Mouse (Mus musculus): Measurements from ENCODE around the gene Steap2. TPM values are rescaled to one million over a fixed set of nuclear protein-coding genes. Genes with fewer than 3 reads are reported as not detected.

Steap2 gene
- total RNA-seq (2021) = 10 to 100 TPM; 46.3 to 57.0 TPM
- long read RNA-seq, experiment 1, partial matches to known transcripts = 4 of 12 reads
- long read RNA-seq, experiment 1, other reads (novel, unspliced or antisense) = 8 of 12 reads
- long read RNA-seq, experiment 2, full-length matches to known transcripts = 4 of 4 reads
- long read RNA-seq, experiment 2, partial matches to known transcripts = 0 of 4 reads
- long read RNA-seq, experiment 2, other reads (novel, unspliced or antisense) = 0 of 4 reads

- peak; percentile 76 to 85 for DNase-seq
Observed at GRCm38 (mm10) chr5:5693956-5694653, at the start of gene Steap2. TSS of gene Steap2 (minus strand) at chr5:5694578.

GRCm38 (mm10) chr5:5734445-5734844 lies 40.1 kb upstream of the Steap2 start:
- no peak for DNase-seq

GRCm38 (mm10) chr5:5732858-5733257 lies 38.5 kb upstream of the Steap2 start:
- no peak for DNase-seq

- no peak for DNase-seq
Observed at GRCm38 (mm10) chr5:5732208-5732607, 37.8 kb upstream of the Steap2 start.

- peak in 1 of 2 experiments; percentile 24 for DNase-seq
Observed at GRCm38 (mm10) chr5:5729904-5730303, 35.5 kb upstream of the Steap2 start.

GRCm38 (mm10) chr5:5722217-5722616 lies 27.8 kb upstream of the Steap2 start:
- no peak for DNase-seq

GRCm38 (mm10) chr5:5711032-5711431 lies 16.7 kb upstream of the Steap2 start:
- DNase-seq = no peak

- peak in 1 of 2 experiments; percentile 20 for DNase-seq
Observed at GRCm38 (mm10) chr5:5707341-5708278, 13.2 kb upstream of the Steap2 start.

GRCm38 (mm10) chr5:5705019-5705418 lies 10.6 kb upstream of the Steap2 start:
- DNase-seq = no peak

GRCm38 (mm10) chr5:5700386-5700785 lies 6.0 kb upstream of the Steap2 start:
- DNase-seq = no peak

- no peak for DNase-seq
Observed at GRCm38 (mm10) chr5:5698830-5699229, 4.5 kb upstream of the Steap2 start.

- no peak for DNase-seq
Observed at GRCm38 (mm10) chr5:5695401-5695942, 1.1 kb upstream of the Steap2 start.

GRCm38 (mm10) chr5:5693541-5693955 lies 830 bp downstream of the Steap2 start:
- DNase-seq = peak in 1 of 2 experiments; percentile 6

GRCm38 (mm10) chr5:5692167-5692738 lies 2.1 kb downstream of the Steap2 start:
- no peak for DNase-seq

GRCm38 (mm10) chr5:5688945-5689540 lies 5.3 kb downstream of the Steap2 start:
- DNase-seq = no peak

GRCm38 (mm10) chr5:5688228-5688627 lies 6.2 kb downstream of the Steap2 start:
- DNase-seq = no peak

- no peak for DNase-seq
Observed at GRCm38 (mm10) chr5:5686973-5687372, 7.4 kb downstream of the Steap2 start.

- peak; percentile 34 to 61 for DNase-seq
Observed at GRCm38 (mm10) chr5:5684946-5685345, 9.4 kb downstream of the Steap2 start.

GRCm38 (mm10) chr5:5683292-5683691 lies 11.1 kb downstream of the Steap2 start:
- DNase-seq = no peak

GRCm38 (mm10) chr5:5679459-5679858 lies 14.9 kb downstream of the Steap2 start:
- DNase-seq = no peak

GRCm38 (mm10) chr5:5676082-5676481 lies 18.3 kb downstream of the Steap2 start:
- no peak for DNase-seq
